Mouse (Mus musculus): ENCODE measurements at regions not wholly inside any gene's neighbourhood (a gene's known extent, or its start where the extent isn't known, plus 50 kb on each side); places are given as distances from the start of the nearest gene placed in this dataset.

GRCm38 (mm10) chr9:14222936-14223335, 51.9 kb upstream of the Sesn3 start:
- no peak overlapping the region for H3K27ac ChIP-seq (ENCODE audit: low read length)
- no peak overlapping the region for H3K4me2 ChIP-seq (ENCODE audit: low read depth, low read length)
- no peak for ATAC-seq
- no peak overlapping the region for H3K4me3 ChIP-seq (ENCODE audit: low read length)
- no peak overlapping the region for H3K9ac ChIP-seq (ENCODE audit: low read depth, low read length)
- no peaks in the 10 kb centered on the region for H3K9me3 ChIP-seq (ENCODE audit: control insufficient read depth, low read length)
- WGBS = 48% methylated on average over 2 of the region's 2 CpGs
- H3K27me3 ChIP-seq (replicated peaks; ENCODE audit: control insufficient read depth, insufficient read depth, low read length) = no peaks in the 10 kb centered on the region
- no peaks in the 10 kb centered on the region for H3K36me3 ChIP-seq (ENCODE audit: control insufficient read depth, insufficient read depth, low read length)
- H3K4me1 ChIP-seq (ENCODE audit: control insufficient read depth, insufficient read depth, low read length) = no peaks in the 10 kb centered on the region

Measured in intestine, embryonic 16.5 days (tissue).